Mouse (Mus musculus): ENCODE measurements around the gene Ppil4. TPM values are rescaled to one million over a fixed set of nuclear protein-coding genes. Genes with fewer than 3 reads are reported as not detected.

The Ppil4 gene
- polyA plus RNA-seq, 1 experiment from 2014 or later, result 38.8 TPM

GRCm38 (mm10) chr10:7780238-7781176 is 12.2 kb upstream of the Ppil4 start:
- WGBS, result under 1% methylated on average over 63 of the region's 77 CpGs
- ATAC-seq (ENCODE audit: low read depth), result peak; percentile 97
- H3K36me3 ChIP-seq (ENCODE audit: control insufficient read depth, insufficient read depth, low read length), result peaks cover 7% of the 10 kb centered on the region

DNA sequence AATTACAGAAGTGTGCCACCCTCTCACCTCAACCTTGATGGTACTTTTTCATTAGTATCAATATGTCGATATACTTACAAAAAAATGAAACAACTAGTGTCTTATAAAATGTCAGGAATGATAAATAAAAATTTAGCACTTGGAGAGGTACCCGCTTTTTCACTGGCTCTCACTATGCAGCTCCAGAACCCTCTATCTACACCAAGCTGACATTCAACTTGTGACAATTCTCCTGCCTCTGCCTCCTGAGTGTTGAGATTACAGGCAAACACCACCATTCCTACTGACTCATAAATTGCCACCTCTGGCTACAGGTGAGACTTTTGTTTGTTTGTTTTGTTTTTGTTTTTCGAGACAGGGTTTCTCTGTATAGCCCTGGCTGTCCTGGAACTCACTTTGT is 11.5 kb upstream of the Ppil4 start:
- Histone ChIP-seq H3K4me3 (ENCODE audit: low read length) (peak overlapping the region; percentile 100), H3K4me2 (ENCODE audit: low read depth, low read length) (peak overlapping the region; percentile 67), H3K9ac (ENCODE audit: low read length) (peak overlapping the region; percentile 56; the same call in 1 of the 2 replicates), H3K4me1 (replicated peaks; ENCODE audit: control insufficient read depth, insufficient read depth, low read length) (peaks cover 6% of the 10 kb centered on the region; the same call in 1 of the 2 replicates), H3K27me3 (ENCODE audit: control insufficient read depth, insufficient read depth, low read depth, low read length) (no peaks in the 10 kb centered on the region), H3K9me3 (ENCODE audit: control insufficient read depth, low read length) (no peaks in the 10 kb centered on the region), H3K36me3 (ENCODE audit: control insufficient read depth, insufficient read depth, low read length) (peaks cover 7% of the 10 kb centered on the region), H3K27ac (ENCODE audit: low read length) (no peak overlapping the region)
- ATAC-seq (ENCODE audit: low read depth), result peak; percentile 15
- 47% methylated on average over 3 of the region's 3 CpGs for WGBS

More at GRCm38 (mm10) chr10:7780238-7781176, 12.2 kb upstream of the Ppil4 start:
- H3K9me3 ChIP-seq (ENCODE audit: control insufficient read depth, low read length), result no peaks in the 10 kb centered on the region
- peaks cover 6% of the 10 kb centered on the region; the same call in 1 of the 2 replicates for H3K4me1 ChIP-seq (replicated peaks; ENCODE audit: control insufficient read depth, insufficient read depth, low read length)
- no peaks in the 10 kb centered on the region for H3K27me3 ChIP-seq (ENCODE audit: control insufficient read depth, insufficient read depth, low read depth, low read length)
- H3K4me3 ChIP-seq (ENCODE audit: low read length), result peak overlapping the region; percentile 100
- peak overlapping the region; percentile 92 for H3K9ac ChIP-seq (ENCODE audit: low read length)
- H3K27ac ChIP-seq (ENCODE audit: low read length), result peak overlapping the region; percentile 73
- H3K4me2 ChIP-seq (ENCODE audit: low read depth, low read length), result peak overlapping the region; percentile 83

- 27% methylated on average over 2 of the region's 2 CpGs for WGBS
These were observed 5.4 kb upstream of the Ppil4 start for GRCm38 (mm10) chr10:7787319-7787718.

GRCm38 (mm10) chr10:7792254-7792750 is 389 bp upstream of the Ppil4 start:
- H3K27me3 ChIP-seq (ENCODE audit: control insufficient read depth, insufficient read depth, low read depth, low read length), result no peaks in the 10 kb centered on the region
- peaks cover 9% of the 10 kb centered on the region for H3K4me1 ChIP-seq (replicated peaks; ENCODE audit: control insufficient read depth, insufficient read depth, low read length)
- peak overlapping the region; percentile 94 for H3K9ac ChIP-seq (ENCODE audit: low read length)
- H3K9me3 ChIP-seq (ENCODE audit: control insufficient read depth, low read length), result no peaks in the 10 kb centered on the region
- H3K36me3 ChIP-seq (ENCODE audit: control insufficient read depth, insufficient read depth, low read length), result peaks cover 22% of the 10 kb centered on the region
- under 1% methylated on average over 10 of the region's 10 CpGs for WGBS
- peak overlapping the region; percentile 71 for H3K4me3 ChIP-seq (ENCODE audit: low read length)
- peak overlapping the region; percentile 63 for H3K4me2 ChIP-seq (ENCODE audit: low read depth, low read length)
- ATAC-seq (ENCODE audit: low read depth), result peak; percentile 59
- peak overlapping the region; percentile 63; the same call in 1 of the 2 replicates for H3K27ac ChIP-seq (ENCODE audit: low read length)

More at GRCm38 (mm10) chr10:7787319-7787718, 5.4 kb upstream of the Ppil4 start:
- peaks cover 3% of the 10 kb centered on the region; the same call in 1 of the 2 replicates for H3K4me1 ChIP-seq (replicated peaks; ENCODE audit: control insufficient read depth, insufficient read depth, low read length)
- H3K27me3 ChIP-seq (ENCODE audit: control insufficient read depth, insufficient read depth, low read depth, low read length), result no peaks in the 10 kb centered on the region
- H3K27ac ChIP-seq (ENCODE audit: low read length), result no peak overlapping the region
- ATAC-seq (ENCODE audit: low read depth), result no peak
- no peaks in the 10 kb centered on the region for H3K9me3 ChIP-seq (ENCODE audit: control insufficient read depth, low read length)
- H3K9ac ChIP-seq (ENCODE audit: low read length), result no peak overlapping the region
- peaks cover 16% of the 10 kb centered on the region for H3K36me3 ChIP-seq (ENCODE audit: control insufficient read depth, insufficient read depth, low read length)
- H3K4me3 ChIP-seq (ENCODE audit: low read length), result no peak overlapping the region
- H3K4me2 ChIP-seq (ENCODE audit: low read depth, low read length), result no peak overlapping the region

DNA sequence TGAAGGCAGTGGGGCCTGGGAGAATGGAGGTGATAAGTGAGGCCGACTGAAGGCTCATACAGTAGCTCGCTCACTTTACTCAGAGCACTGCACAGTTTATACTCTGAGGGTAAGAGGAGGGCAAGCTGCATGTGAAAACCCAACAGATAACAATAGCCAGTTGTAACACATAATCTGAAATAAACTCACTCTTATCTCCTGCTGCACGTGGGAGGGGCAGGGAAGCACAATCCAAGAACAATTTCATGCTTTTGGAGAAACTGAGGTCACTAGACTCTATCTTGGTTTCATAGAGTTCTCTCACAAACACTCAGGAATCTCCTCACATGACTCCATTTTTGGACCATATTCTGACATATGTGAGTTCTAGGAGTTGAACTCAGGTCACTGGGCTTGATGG is 8.6 kb downstream of the Ppil4 start:
- no peaks in the 10 kb centered on the region for H3K4me1 ChIP-seq (replicated peaks; ENCODE audit: control insufficient read depth, insufficient read depth, low read length)
- WGBS, result 83% methylated on average over 3 of the region's 3 CpGs
- no peaks in the 10 kb centered on the region for H3K27me3 ChIP-seq (ENCODE audit: control insufficient read depth, insufficient read depth, low read depth, low read length)
- H3K36me3 ChIP-seq (ENCODE audit: control insufficient read depth, insufficient read depth, low read length), result peaks cover 40% of the 10 kb centered on the region
- H3K9ac ChIP-seq (ENCODE audit: low read length), result no peak overlapping the region
- H3K4me2 ChIP-seq (ENCODE audit: low read depth, low read length), result no peak overlapping the region
- no peak overlapping the region for H3K27ac ChIP-seq (ENCODE audit: low read length)
- H3K4me3 ChIP-seq (ENCODE audit: low read length), result no peak overlapping the region
- H3K9me3 ChIP-seq (ENCODE audit: control insufficient read depth, low read length), result no peaks in the 10 kb centered on the region
- ATAC-seq (ENCODE audit: low read depth), result no peak

- ATAC-seq (ENCODE audit: low read depth), result no peak
- WGBS, result 90% methylated on average over 2 of the region's 2 CpGs
- no peaks in the 10 kb centered on the region for H3K27me3 ChIP-seq (ENCODE audit: control insufficient read depth, insufficient read depth, low read depth, low read length)
These were observed 9.9 kb downstream of the Ppil4 start for GRCm38 (mm10) chr10:7802519-7803140.

GRCm38 (mm10) chr10:7809937-7810336 is 17.2 kb downstream of the Ppil4 start:
- H3K36me3 ChIP-seq (ENCODE audit: control insufficient read depth, insufficient read depth, low read length), result peaks cover 25% of the 10 kb centered on the region
- no peaks in the 10 kb centered on the region for H3K4me1 ChIP-seq (replicated peaks; ENCODE audit: control insufficient read depth, insufficient read depth, low read length)
- no peak overlapping the region for H3K4me2 ChIP-seq (ENCODE audit: low read depth, low read length)
- no peaks in the 10 kb centered on the region for H3K9me3 ChIP-seq (ENCODE audit: control insufficient read depth, low read length)
- ATAC-seq (ENCODE audit: low read depth), result 0 out of 2 replicates have a peak, but pooled peaks have one; percentile 20
- WGBS, result 50% methylated on average over 2 of the region's 2 CpGs
- no peak overlapping the region for H3K9ac ChIP-seq (ENCODE audit: low read length)
- H3K27ac ChIP-seq (ENCODE audit: low read length), result no peak overlapping the region
- no peaks in the 10 kb centered on the region for H3K27me3 ChIP-seq (ENCODE audit: control insufficient read depth, insufficient read depth, low read depth, low read length)
- no peak overlapping the region for H3K4me3 ChIP-seq (ENCODE audit: low read length)

More at GRCm38 (mm10) chr10:7802519-7803140, 9.9 kb downstream of the Ppil4 start:
- Histone ChIP-seq H3K4me1 (replicated peaks; ENCODE audit: control insufficient read depth, insufficient read depth, low read length) (no peaks in the 10 kb centered on the region), H3K4me3 (ENCODE audit: low read length) (no peak overlapping the region), H3K9ac (ENCODE audit: low read length) (no peak overlapping the region), H3K36me3 (ENCODE audit: control insufficient read depth, insufficient read depth, low read length) (peaks cover 34% of the 10 kb centered on the region), H3K27ac (ENCODE audit: low read length) (no peak overlapping the region), H3K4me2 (ENCODE audit: low read depth, low read length) (no peak overlapping the region), H3K9me3 (ENCODE audit: control insufficient read depth, low read length) (no peaks in the 10 kb centered on the region)

- H3K36me3 ChIP-seq (ENCODE audit: control insufficient read depth, insufficient read depth, low read length), result peaks cover 12% of the 10 kb centered on the region
- no peak overlapping the region for H3K9ac ChIP-seq (ENCODE audit: low read length)
- H3K4me1 ChIP-seq (replicated peaks; ENCODE audit: control insufficient read depth, insufficient read depth, low read length), result no peaks in the 10 kb centered on the region
- no peaks in the 10 kb centered on the region for H3K9me3 ChIP-seq (ENCODE audit: control insufficient read depth, low read length)
- H3K27me3 ChIP-seq (ENCODE audit: control insufficient read depth, insufficient read depth, low read depth, low read length), result no peaks in the 10 kb centered on the region
- no peak overlapping the region for H3K4me3 ChIP-seq (ENCODE audit: low read length)
- 71% methylated on average over 2 of the region's 2 CpGs for WGBS
- no peak for ATAC-seq (ENCODE audit: low read depth)
- H3K27ac ChIP-seq (ENCODE audit: low read length), result no peak overlapping the region
- H3K4me2 ChIP-seq (ENCODE audit: low read depth, low read length), result no peak overlapping the region
These were observed 23.8 kb downstream of the Ppil4 start for GRCm38 (mm10) chr10:7816476-7816875.

DNA sequence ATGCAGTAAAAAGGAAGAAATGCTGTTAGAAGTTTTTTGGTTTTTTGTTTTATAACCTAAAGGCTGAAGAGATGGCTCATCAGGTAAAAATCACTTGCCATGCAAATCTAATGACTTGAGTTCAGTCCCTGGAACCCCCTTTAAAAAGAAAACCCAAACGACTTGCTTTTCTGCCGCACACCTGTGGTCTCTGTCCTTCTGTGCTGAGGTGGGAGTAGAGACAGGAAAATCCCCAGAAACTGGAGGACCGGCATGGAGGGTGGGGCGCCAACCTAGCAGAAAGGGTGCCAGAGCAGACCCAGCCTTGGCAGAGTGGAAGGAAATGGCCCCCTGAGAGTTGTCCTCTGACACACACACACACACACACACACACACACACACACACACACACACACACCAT is 26.0 kb downstream of the Ppil4 start:
- Histone ChIP-seq H3K9ac (ENCODE audit: low read length) (no peak overlapping the region), H3K4me3 (ENCODE audit: low read length) (no peak overlapping the region), H3K27me3 (ENCODE audit: control insufficient read depth, insufficient read depth, low read depth, low read length) (no peaks in the 10 kb centered on the region), H3K36me3 (ENCODE audit: control insufficient read depth, insufficient read depth, low read length) (peaks cover 11% of the 10 kb centered on the region), H3K9me3 (ENCODE audit: control insufficient read depth, low read length) (no peaks in the 10 kb centered on the region), H3K4me2 (ENCODE audit: low read depth, low read length) (no peak overlapping the region), H3K4me1 (replicated peaks; ENCODE audit: control insufficient read depth, insufficient read depth, low read length) (no peaks in the 10 kb centered on the region), H3K27ac (ENCODE audit: low read length) (no peak overlapping the region)
- 91% methylated on average over 4 of the region's 4 CpGs for WGBS
- no peak for ATAC-seq (ENCODE audit: low read depth)

Measured in lung, embryonic 16.5 days (tissue).